Mouse (Mus musculus) midbrain, postnatal 0 days (tissue): ENCODE results near the gene Tns2. TPM values are rescaled to one million over a fixed set of nuclear protein-coding genes. Genes with fewer than 3 reads are reported as not detected.
A peak's percentile ranks its signal among the peaks of the same experiment; 100 is the strongest.

Experiments
- ATAC-seq: fragments of 200-750 bp; cut with Nextera tagmentation; 2 replicates; pipeline ENCODE4 v1.8.0; 2017; ENCODE audit warnings: moderate number of reproducible peaks, mild to moderate bottlenecking, moderate TSS enrichment, moderate library complexity; ENCODE audit not compliant: low FRiP score
- DNase-seq: peaks from one replicate; pipeline ENCODE4 v3.0.0-alpha.2; 2015; ENCODE audit warnings: low spot score
- H3K27ac ChIP-seq: fragments of 300-500 bp; sonication (generic); 2 replicates; pipeline ENCODE4 v1.5.1; 2014; ENCODE audit warnings: low read depth, mild to moderate bottlenecking, low read length, mixed read lengths
- H3K27me3 ChIP-seq: fragments of 300-500 bp; sonication (generic); 2 replicates; pipeline ENCODE4 v1.6.1; 2014; ENCODE audit warnings: low read length, control low read depth, mixed read lengths; ENCODE audit not compliant: insufficient read depth
- H3K36me3 ChIP-seq: fragments of 300-500 bp; sonication (generic); 2 replicates; pipeline ENCODE4 v1.6.1; 2014; ENCODE audit warnings: low read length, control low read depth, mixed read lengths; ENCODE audit not compliant: insufficient read depth
- H3K4me1 ChIP-seq: fragments of 300-500 bp; sonication (generic); 2 replicates; pipeline ENCODE4 v1.6.1; 2014; ENCODE audit warnings: mild to moderate bottlenecking, control low read depth, antibody characterized with exemption, low read length, mixed read lengths; ENCODE audit not compliant: insufficient read depth
- H3K4me2 ChIP-seq: fragments of 300-500 bp; sonication (generic); 2 replicates; pipeline ENCODE4 v1.6.1; 2014; ENCODE audit warnings: low read depth, mild to moderate bottlenecking, low read length, mixed read lengths; ENCODE audit not compliant: poor library complexity, severe bottlenecking
- H3K4me3 ChIP-seq: fragments of 300-500 bp; sonication (generic); 2 replicates; pipeline ENCODE4 v1.5.1; 2014; ENCODE audit warnings: low read depth, mild to moderate bottlenecking, low read length, moderate library complexity
- H3K9ac ChIP-seq: fragments of 300-500 bp; sonication (generic); replicated peaks from 2 replicates; pipeline ENCODE4 v1.6.1; 2014; ENCODE audit warnings: mild to moderate bottlenecking, low read length, moderate library complexity, mixed read lengths; ENCODE audit not compliant: poor library complexity, severe bottlenecking
- H3K9me3 ChIP-seq: fragments of 300-500 bp; sonication (generic); 2 replicates; pipeline ENCODE4 v1.6.1; 2016; ENCODE audit warnings: low read length, control low read depth
- CTCF ChIP-seq: IDR thresholded peaks from 2 replicates; pipeline ENCODE4 v1.5.1; 2016; ENCODE audit warnings: antibody characterized with exemption, mild to moderate bottlenecking
- WGBS: fragments of 180-500 bp; shearing (Covaris S2); extraction: QIAGEN DNeasy Blood & Tissue Kit; methylation state at CpG from one replicate; pipeline ENCODE4 v1.1.7; 2014; 5-methylcytosine and 5-hydroxymethylcytosine counted together
- polyA plus RNA-seq: library from polyadenylated mRNA; unstranded; fragments of >200 nt; fragmentation: Nextera tagmentation; extraction: Ambion mirVana; gene quantifications from 2 replicates; pipeline ENCODE4 v1.2.1, GENCODE M21; 2015
- total RNA-seq: library from RNA; depleted of rRNA; stranded (reverse); fragments of >200 nt; gene quantifications from 2 replicates; pipeline ENCODE4 v1.2.3, GENCODE M21; 2014

Tns2 gene
- total and polyA plus RNA-seq, 2 experiments from 2014 or later = 5.1 to 18.1 TPM

- no peak for DNase-seq
- 82% methylated on average over 12 of the region's 12 CpGs for WGBS
- Histone ChIP-seq H3K27me3 (no peaks in the 10 kb centered on the region), H3K9me3 (no peaks in the 10 kb centered on the region), H3K27ac (no peak overlapping the region), H3K4me3 (no peak overlapping the region), H3K36me3 (peaks cover 78% of the 10 kb centered on the region), H3K4me2 (no peak overlapping the region), H3K9ac (no peak overlapping the region), H3K4me1 (no peaks in the 10 kb centered on the region)
- ATAC-seq = no peak
- TF ChIP-seq CTCF = no peak
Measured at GRCm38 (mm10) chr15:102089914-102090585, 10.2 kb upstream of the Tns2 start.

GRCm38 (mm10) chr15:102091063-102091679, 9.0 kb upstream of the Tns2 start:
- H3K27me3 ChIP-seq = no peaks in the 10 kb centered on the region
- no peaks in the 10 kb centered on the region for H3K9me3 ChIP-seq
- no peaks in the 10 kb centered on the region for H3K4me1 ChIP-seq
- peaks cover 85% of the 10 kb centered on the region for H3K36me3 ChIP-seq
- H3K9ac ChIP-seq = no peak overlapping the region
- WGBS = 92% methylated on average over 12 of the region's 12 CpGs
- H3K4me2 ChIP-seq = no peak overlapping the region
- ATAC-seq = no peak
- no peak for DNase-seq
- H3K4me3 ChIP-seq = no peak overlapping the region
- no peak overlapping the region for H3K27ac ChIP-seq
- no peak for TF ChIP-seq CTCF

- Histone ChIP-seq H3K27me3 (no peaks in the 10 kb centered on the region), H3K4me2 (no peak overlapping the region), H3K4me1 (no peaks in the 10 kb centered on the region), H3K9ac (no peak overlapping the region), H3K27ac (no peak overlapping the region), H3K9me3 (no peaks in the 10 kb centered on the region), H3K36me3 (peaks cover 83% of the 10 kb centered on the region), H3K4me3 (no peak overlapping the region)
- ATAC-seq = no peak
- no peak for TF ChIP-seq CTCF
- 93% methylated on average over 1 of the region's 1 CpGs for WGBS
- DNase-seq = no peak
Measured at GRCm38 (mm10) chr15:102091688-102092087, 8.5 kb upstream of the Tns2 start.

- Histone ChIP-seq H3K9me3 (no peaks in the 10 kb centered on the region), H3K27me3 (no peaks in the 10 kb centered on the region), H3K9ac (no peak overlapping the region), H3K4me2 (no peak overlapping the region), H3K4me1 (no peaks in the 10 kb centered on the region), H3K36me3 (peaks cover 83% of the 10 kb centered on the region), H3K27ac (no peak overlapping the region), H3K4me3 (no peak overlapping the region)
- ATAC-seq (no peak), DNase-seq (no peak)
- no peak for TF ChIP-seq CTCF
- WGBS = 96% methylated on average over 4 of the region's 4 CpGs
Measured at GRCm38 (mm10) chr15:102092222-102092621, 8.0 kb upstream of the Tns2 start.

- no peak overlapping the region for H3K4me2 ChIP-seq
- peaks cover 65% of the 10 kb centered on the region for H3K36me3 ChIP-seq
- no peaks in the 10 kb centered on the region for H3K9me3 ChIP-seq
- H3K27me3 ChIP-seq = no peaks in the 10 kb centered on the region
- H3K4me3 ChIP-seq = no peak overlapping the region
- H3K27ac ChIP-seq = no peak overlapping the region
- no peak for ATAC-seq
- no peak overlapping the region for H3K9ac ChIP-seq
- H3K4me1 ChIP-seq = no peaks in the 10 kb centered on the region
- no peak for DNase-seq
- 72% methylated on average over 2 of the region's 2 CpGs for WGBS
- 0 out of 2 replicates have a peak, but pooled peaks have one; percentile 12 for TF ChIP-seq CTCF
Measured at GRCm38 (mm10) chr15:102094157-102094556, 6.1 kb upstream of the Tns2 start.

- Histone ChIP-seq H3K9ac (no peak overlapping the region), H3K27me3 (no peaks in the 10 kb centered on the region), H3K9me3 (no peaks in the 10 kb centered on the region), H3K4me3 (no peak overlapping the region), H3K4me1 (peaks cover 4% of the 10 kb centered on the region; the same call in 1 of the 2 replicates), H3K27ac (no peak overlapping the region), H3K4me2 (no peak overlapping the region), H3K36me3 (peaks cover 57% of the 10 kb centered on the region)
- TF ChIP-seq CTCF = no peak
- DNase-seq = no peak
- 86% methylated on average over 16 of the region's 16 CpGs for WGBS
- no peak for ATAC-seq
Measured at GRCm38 (mm10) chr15:102094988-102095387, 5.2 kb upstream of the Tns2 start.
